Mouse (Mus musculus): ENCODE results near the gene Gm12886.

The Gm12886 gene

GRCm38 (mm10) chr4:121422999-121423398, at the start of gene Gm12886:
Gene Gm12886, minus strand, starts transcription at chr4:121423099.
- DNase-seq = no peak
